Mouse (Mus musculus) small intestine, adult 2 months (tissue): Measurements from ENCODE around the gene Hectd2. TPM values are rescaled to one million over a fixed set of nuclear protein-coding genes. Genes with fewer than 3 reads are reported as not detected.

ENCODE experiments used
- H3K27ac ChIP-seq: fragments of 200-500 bp; 2 replicates; pipeline ENCODE4 v1.5.1; 2012; ENCODE audit warnings: low read depth, low read length, control low read depth, inconsistent platforms; ENCODE audit not compliant: insufficient read depth
- H3K27me3 ChIP-seq: fragments of 200-500 bp; 2 replicates; pipeline ENCODE4 v1.6.1; 2012; ENCODE audit warnings: mild to moderate bottlenecking, moderate library complexity, low read length, inconsistent platforms; ENCODE audit not compliant: control insufficient read depth, insufficient read depth
- H3K36me3 ChIP-seq: fragments of 200-500 bp; 2 replicates; pipeline ENCODE4 v1.6.1; 2012; ENCODE audit warnings: mild to moderate bottlenecking, low read length, control low read depth, inconsistent platforms; ENCODE audit not compliant: control insufficient read depth, insufficient read depth
- H3K4me1 ChIP-seq: fragments of 200-500 bp; 2 replicates; pipeline ENCODE4 v1.6.1; 2012; ENCODE audit warnings: low read length, inconsistent platforms, mixed read lengths; ENCODE audit not compliant: control insufficient read depth, insufficient read depth, insufficient read length
- H3K4me3 ChIP-seq: fragments of 200-500 bp; 2 replicates; pipeline ENCODE4 v1.5.1; 2012; ENCODE audit warnings: low read depth, mild to moderate bottlenecking, control low read depth, inconsistent platforms, low read length, moderate library complexity
- CTCF ChIP-seq: fragments of 200-500 bp; IDR thresholded peaks from 2 replicates; pipeline ENCODE4 v1.5.1; 2012; ENCODE audit warnings: low read depth, mild to moderate bottlenecking, control low read depth, inconsistent platforms, low read length, moderate library complexity, mixed read lengths; ENCODE audit not compliant: insufficient replicate concordance, insufficient read length; ENCODE audit errors: extremely low read depth
- POLR2A ChIP-seq: fragments of 200-500 bp; IDR thresholded peaks from 2 replicates; pipeline ENCODE4 v1.6.1; 2012; ENCODE audit warnings: low read depth, mild to moderate bottlenecking, control low read depth, inconsistent platforms, low read length, moderate library complexity
- WGBS: fragments of 180-500 bp; shearing (Covaris S2); methylation state at CpG from one replicate; pipeline ENCODE4 v1.1.7; 2018; 5-methylcytosine and 5-hydroxymethylcytosine counted together
- polyA plus RNA-seq: library from polyadenylated mRNA; depleted of rRNA; stranded (reverse); fragments of >200 nt; gene quantifications from 2 replicates; pipeline ENCODE4 v1.2.3, GENCODE M21; 2012

Hectd2 gene
- polyA plus RNA-seq, 1 experiment: 0.22 TPM

DNA sequence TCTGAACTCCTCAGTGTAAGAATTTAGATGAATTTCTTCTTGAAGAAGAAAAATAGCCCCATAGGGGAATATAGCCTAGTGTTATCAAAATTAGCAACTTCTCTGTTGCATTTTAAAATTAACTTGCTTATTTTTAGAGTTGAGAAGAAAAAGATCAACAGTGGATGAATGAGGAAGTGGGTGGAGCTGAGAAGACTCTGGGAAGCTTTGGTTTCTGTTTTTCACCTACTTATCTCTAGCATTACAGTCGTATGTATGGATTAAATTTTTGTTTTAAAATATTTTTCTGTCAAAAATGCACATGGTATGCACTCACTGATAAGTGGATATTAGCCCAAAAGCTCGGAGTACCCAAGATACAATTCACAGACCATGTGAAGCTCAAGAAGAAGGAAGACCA, 6.7 kb downstream of the Hectd2 start:
- Histone ChIP-seq H3K27me3 (no peaks in the 10 kb centered on the region), H3K4me3 (no peak overlapping the region), H3K27ac (no peak overlapping the region), H3K36me3 (no peaks in the 10 kb centered on the region), H3K4me1 (no peaks in the 10 kb centered on the region)
- no peak for TF ChIP-seq POLR2A
- WGBS: 24% methylated on average over 2 of the region's 2 CpGs

GRCm38 (mm10) chr19:36564396-36564795, 10.0 kb downstream of the Hectd2 start:
- Histone ChIP-seq H3K36me3 (no peaks in the 10 kb centered on the region), H3K4me3 (no peak overlapping the region), H3K27ac (no peak overlapping the region), H3K4me1 (no peaks in the 10 kb centered on the region), H3K27me3 (no peaks in the 10 kb centered on the region)
- no peak for TF ChIP-seq CTCF
- TF ChIP-seq POLR2A: no peak
- 75% methylated on average over 2 of the region's 2 CpGs for WGBS

GRCm38 (mm10) chr19:36573986-36574385, 19.5 kb downstream of the Hectd2 start:
- no peak overlapping the region for H3K4me3 ChIP-seq
- TF ChIP-seq POLR2A (no peak), CTCF (no peak)
- H3K27ac ChIP-seq: no peak overlapping the region
- no peaks in the 10 kb centered on the region for H3K36me3 ChIP-seq
- no peaks in the 10 kb centered on the region for H3K4me1 ChIP-seq
- 71% methylated on average over 3 of the region's 3 CpGs for WGBS
- no peaks in the 10 kb centered on the region for H3K27me3 ChIP-seq

DNA sequence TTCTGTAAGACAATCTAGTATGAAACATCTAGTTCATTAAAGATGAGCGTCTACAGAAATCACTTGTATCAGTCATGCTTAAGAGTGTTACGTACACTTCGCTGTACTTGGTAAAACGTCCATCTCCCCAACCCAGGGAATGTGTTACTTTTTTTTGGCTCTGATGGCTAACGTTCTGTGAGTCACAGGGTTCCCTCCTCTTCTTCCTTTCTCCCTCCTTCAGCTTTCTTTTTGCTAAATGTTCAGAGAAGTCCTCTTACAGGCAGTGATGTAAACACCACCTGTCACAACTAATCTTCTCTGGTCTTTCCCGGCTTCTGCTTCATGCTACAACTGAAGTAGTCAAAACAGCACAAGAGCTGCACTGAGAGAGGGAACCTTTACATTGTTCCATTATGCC, 20.7 kb downstream of the Hectd2 start:
- no peak overlapping the region for H3K4me3 ChIP-seq
- H3K27me3 ChIP-seq: no peaks in the 10 kb centered on the region
- no peaks in the 10 kb centered on the region for H3K4me1 ChIP-seq
- H3K27ac ChIP-seq: no peak overlapping the region
- WGBS: 86% methylated on average over 6 of the region's 6 CpGs
- H3K36me3 ChIP-seq: no peaks in the 10 kb centered on the region
- TF ChIP-seq CTCF (no peak), POLR2A (no peak)

- Histone ChIP-seq H3K36me3 (no peaks in the 10 kb centered on the region), H3K4me3 (no peak overlapping the region)
- 74% methylated on average over 3 of the region's 3 CpGs for WGBS
Measured at GRCm38 (mm10) chr19:36580874-36581273, 26.4 kb downstream of the Hectd2 start.

GRCm38 (mm10) chr19:36582116-36582515, 27.7 kb downstream of the Hectd2 start:
- no peak overlapping the region for H3K27ac ChIP-seq
- no peak for TF ChIP-seq CTCF
- TF ChIP-seq POLR2A: no peak
- no peak overlapping the region for H3K4me3 ChIP-seq
- H3K4me1 ChIP-seq: no peaks in the 10 kb centered on the region
- 89% methylated on average over 1 of the region's 1 CpGs for WGBS
- no peaks in the 10 kb centered on the region for H3K36me3 ChIP-seq
- H3K27me3 ChIP-seq: no peaks in the 10 kb centered on the region

More at GRCm38 (mm10) chr19:36580874-36581273, 26.4 kb downstream of the Hectd2 start:
- Histone ChIP-seq H3K27ac (no peak overlapping the region), H3K4me1 (no peaks in the 10 kb centered on the region), H3K27me3 (no peaks in the 10 kb centered on the region)
- TF ChIP-seq POLR2A (no peak), CTCF (no peak)

DNA sequence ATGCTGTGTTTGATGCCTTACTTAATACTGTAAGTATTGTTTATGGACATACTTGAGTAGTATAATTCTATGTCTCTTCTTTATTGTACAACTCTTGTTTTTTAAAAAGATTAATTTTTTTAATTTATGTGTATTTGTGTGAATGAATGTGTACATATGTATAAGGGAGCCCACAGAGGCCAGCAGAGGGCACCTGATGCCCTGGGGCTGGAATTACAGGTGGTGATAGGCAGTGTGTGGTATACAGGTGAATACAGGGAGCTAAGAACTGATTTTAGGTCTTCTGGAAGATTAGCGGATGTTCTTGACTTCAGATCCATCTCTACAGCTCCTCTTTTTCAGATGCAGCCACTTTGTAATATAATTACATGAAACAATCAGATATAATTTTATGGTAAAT, 31.1 kb downstream of the Hectd2 start:
- TF ChIP-seq POLR2A (no peak), CTCF (peak; percentile 36; the same call in 1 of the 2 replicates)
- Histone ChIP-seq H3K27me3 (no peaks in the 10 kb centered on the region), H3K27ac (no peak overlapping the region), H3K4me3 (no peak overlapping the region), H3K4me1 (no peaks in the 10 kb centered on the region), H3K36me3 (no peaks in the 10 kb centered on the region)
- 90% methylated on average over 1 of the region's 1 CpGs for WGBS

- no peak overlapping the region for H3K27ac ChIP-seq
- H3K4me1 ChIP-seq: no peaks in the 10 kb centered on the region
- no peaks in the 10 kb centered on the region; the same call in 1 of the 2 replicates for H3K27me3 ChIP-seq
- TF ChIP-seq POLR2A (no peak), CTCF (no peak)
- no peaks in the 10 kb centered on the region for H3K36me3 ChIP-seq
- WGBS: 64% methylated on average over 1 of the region's 1 CpGs
- no peak overlapping the region for H3K4me3 ChIP-seq
Measured at GRCm38 (mm10) chr19:36594409-36594808, 40.0 kb downstream of the Hectd2 start.
